Mouse (Mus musculus) embryonic fibroblast, embryonic 13.5 days (primary cell): ENCODE measurements at regions not wholly inside any gene's neighbourhood (a gene's known extent, or its start where the extent isn't known, plus 50 kb on each side); places are given as distances from the start of the nearest gene placed in this dataset.

ENCODE experiments used
- CTCF ChIP-seq: IDR thresholded peaks from 2 replicates; pipeline ENCODE4 v1.5.1; 2011; ENCODE audit warnings: mild to moderate bottlenecking, control low read depth, low read length, moderate library complexity, borderline replicate concordance; ENCODE audit not compliant: insufficient read depth
- POLR2A ChIP-seq: IDR thresholded peaks from 2 replicates; pipeline ENCODE4 v1.6.1; 2011; ENCODE audit warnings: low read depth, mild to moderate bottlenecking, control low read depth, low read length, moderate library complexity

- TF ChIP-seq CTCF (no peak), POLR2A (no peak)
Observed at GRCm38 (mm10) chr8:26907347-26908170, 69.6 kb upstream of the Zfp703 start.
